Mouse (Mus musculus) forebrain, embryonic 13.5 days (tissue): ENCODE data around the gene Lrrc8d. TPM values are rescaled to one million over a fixed set of nuclear protein-coding genes. Genes with fewer than 3 reads are reported as not detected.

Experiments
- ATAC-seq: fragments of 200-750 bp; cut with Nextera tagmentation; 2 replicates; pipeline ENCODE4 v1.8.0; 2017
- H3K27ac ChIP-seq: fragments of 300-500 bp; sonication (generic); 2 replicates; pipeline ENCODE4 v1.5.1; 2015; ENCODE audit warnings: inconsistent platforms, mild to moderate bottlenecking, moderate library complexity
- H3K27me3 ChIP-seq: fragments of 300-500 bp; sonication (generic); 2 replicates; pipeline ENCODE4 v1.6.1; 2015; ENCODE audit warnings: mild to moderate bottlenecking, inconsistent platforms
- H3K36me3 ChIP-seq: fragments of 300-500 bp; sonication (generic); 2 replicates; pipeline ENCODE4 v1.6.1; 2015; ENCODE audit warnings: mild to moderate bottlenecking, inconsistent platforms; ENCODE audit not compliant: poor library complexity, severe bottlenecking
- H3K4me1 ChIP-seq: fragments of 300-500 bp; sonication (generic); 2 replicates; pipeline ENCODE4 v1.6.1; 2015; ENCODE audit warnings: inconsistent platforms
- H3K4me2 ChIP-seq: fragments of 300-500 bp; sonication (generic); 2 replicates; pipeline ENCODE4 v1.6.1; 2015; ENCODE audit warnings: inconsistent platforms, mild to moderate bottlenecking, moderate library complexity
- H3K4me3 ChIP-seq: fragments of 300-500 bp; sonication (generic); 2 replicates; pipeline ENCODE4 v1.5.1; 2015; ENCODE audit warnings: mild to moderate bottlenecking, inconsistent platforms
- H3K9ac ChIP-seq: fragments of 300-500 bp; sonication (generic); 2 replicates; pipeline ENCODE4 v1.6.1; 2015; ENCODE audit warnings: mild to moderate bottlenecking, inconsistent platforms
- H3K9me3 ChIP-seq: fragments of 300-500 bp; sonication (generic); replicated peaks from 2 replicates; pipeline ENCODE4 v1.6.1; 2016; ENCODE audit warnings: inconsistent platforms
- WGBS: fragments of 180-500 bp; shearing (Covaris S2); methylation state at CpG from one replicate; pipeline ENCODE4 v1.1.7; 2015; 5-methylcytosine and 5-hydroxymethylcytosine counted together
- polyA plus RNA-seq: library from polyadenylated mRNA; unstranded; fragments of >200 nt; fragmentation: Nextera tagmentation; extraction: Ambion mirVana; gene quantifications from 2 replicates; pipeline ENCODE4 v1.2.1, GENCODE M21; 2015

The Lrrc8d gene
- polyA plus RNA-seq, 1 experiment from 2014 or later = 27.2 TPM

GRCm38 (mm10) chr5:105813974-105814373, 114.2 kb downstream of the Lrrc8d start:
- peaks cover 17% of the 10 kb centered on the region for H3K9me3 ChIP-seq
- H3K9ac ChIP-seq = no peak overlapping the region
- WGBS = 93% methylated on average over 10 of the region's 10 CpGs
- H3K36me3 ChIP-seq = peaks cover 41% of the 10 kb centered on the region
- no peak overlapping the region for H3K27ac ChIP-seq
- ATAC-seq = no peak
- no peak overlapping the region for H3K4me3 ChIP-seq
- H3K4me1 ChIP-seq = peaks cover 23% of the 10 kb centered on the region
- no peaks in the 10 kb centered on the region for H3K27me3 ChIP-seq
- no peak overlapping the region for H3K4me2 ChIP-seq

GRCm38 (mm10) chr5:105816118-105816517, 116.3 kb downstream of the Lrrc8d start:
- H3K27ac ChIP-seq = no peak overlapping the region
- no peaks in the 10 kb centered on the region for H3K27me3 ChIP-seq
- peaks cover 17% of the 10 kb centered on the region for H3K9me3 ChIP-seq
- peaks cover 26% of the 10 kb centered on the region for H3K4me1 ChIP-seq
- no peak overlapping the region for H3K4me2 ChIP-seq
- H3K36me3 ChIP-seq = peaks cover 41% of the 10 kb centered on the region
- H3K9ac ChIP-seq = no peak overlapping the region
- 93% methylated on average over 14 of the region's 14 CpGs for WGBS
- ATAC-seq = no peak
- H3K4me3 ChIP-seq = no peak overlapping the region

GRCm38 (mm10) chr5:105817248-105817976, 117.6 kb downstream of the Lrrc8d start:
- peaks cover 26% of the 10 kb centered on the region for H3K4me1 ChIP-seq
- H3K27ac ChIP-seq = no peak overlapping the region
- H3K27me3 ChIP-seq = no peaks in the 10 kb centered on the region
- H3K36me3 ChIP-seq = peaks cover 28% of the 10 kb centered on the region
- no peak overlapping the region for H3K9ac ChIP-seq
- peak; percentile 41 for ATAC-seq
- H3K4me3 ChIP-seq = no peak overlapping the region
- H3K4me2 ChIP-seq = no peak overlapping the region
- WGBS = 69% methylated on average over 9 of the region's 9 CpGs
- peaks cover 12% of the 10 kb centered on the region for H3K9me3 ChIP-seq

- no peak overlapping the region for H3K4me3 ChIP-seq
- H3K4me1 ChIP-seq = peaks cover 33% of the 10 kb centered on the region
- peaks cover 2% of the 10 kb centered on the region for H3K9me3 ChIP-seq
- H3K27ac ChIP-seq = no peak overlapping the region
- ATAC-seq = no peak
- H3K9ac ChIP-seq = peak overlapping the region; percentile 9; the same call in 1 of the 2 replicates
- no peak overlapping the region for H3K4me2 ChIP-seq
- H3K27me3 ChIP-seq = no peaks in the 10 kb centered on the region
- whole genome bisulfite sequencing = 13% methylated on average over 5 of the region's 5 CpGs
- peaks cover 18% of the 10 kb centered on the region for H3K36me3 ChIP-seq
Observed at GRCm38 (mm10) chr5:105818411-105818810, 118.6 kb downstream of the Lrrc8d start.

- 87% methylated on average over 6 of the region's 6 CpGs for WGBS
- Histone ChIP-seq H3K36me3 (no peaks in the 10 kb centered on the region), H3K9me3 (no peaks in the 10 kb centered on the region), H3K27me3 (no peaks in the 10 kb centered on the region), H3K9ac (no peak overlapping the region), H3K27ac (no peak overlapping the region), H3K4me1 (peaks cover 34% of the 10 kb centered on the region), H3K4me2 (no peak overlapping the region), H3K4me3 (no peak overlapping the region)
- ATAC-seq = no peak
Observed at GRCm38 (mm10) chr5:105821390-105821789, 121.6 kb downstream of the Lrrc8d start.

GRCm38 (mm10) chr5:105822521-105823498, 123.0 kb downstream of the Lrrc8d start:
- Histone ChIP-seq H3K27ac (no peak overlapping the region), H3K9ac (no peak overlapping the region), H3K36me3 (no peaks in the 10 kb centered on the region), H3K9me3 (no peaks in the 10 kb centered on the region), H3K27me3 (no peaks in the 10 kb centered on the region), H3K4me3 (no peak overlapping the region), H3K4me2 (no peak overlapping the region), H3K4me1 (peaks cover 23% of the 10 kb centered on the region)
- 45% methylated on average over 15 of the region's 15 CpGs for WGBS
- ATAC-seq = peak; percentile 64

- H3K4me3 ChIP-seq = no peak overlapping the region
- H3K4me2 ChIP-seq = no peak overlapping the region
- peaks cover 8% of the 10 kb centered on the region for H3K4me1 ChIP-seq
- H3K9ac ChIP-seq = no peak overlapping the region
- ATAC-seq = no peak
- no peaks in the 10 kb centered on the region for H3K9me3 ChIP-seq
- 85% methylated on average over 7 of the region's 7 CpGs for WGBS
- no peak overlapping the region for H3K27ac ChIP-seq
- no peaks in the 10 kb centered on the region for H3K27me3 ChIP-seq
- H3K36me3 ChIP-seq = no peaks in the 10 kb centered on the region
Observed at GRCm38 (mm10) chr5:105824282-105824681, 124.5 kb downstream of the Lrrc8d start.

- H3K9ac ChIP-seq = no peak overlapping the region
- no peaks in the 10 kb centered on the region for H3K36me3 ChIP-seq
- peaks cover 8% of the 10 kb centered on the region for H3K4me1 ChIP-seq
- no peak overlapping the region for H3K4me2 ChIP-seq
- WGBS = 86% methylated on average over 4 of the region's 4 CpGs
- no peak overlapping the region for H3K4me3 ChIP-seq
- ATAC-seq = no peak
- H3K9me3 ChIP-seq = no peaks in the 10 kb centered on the region
- H3K27ac ChIP-seq = no peak overlapping the region
- no peaks in the 10 kb centered on the region for H3K27me3 ChIP-seq
Observed at GRCm38 (mm10) chr5:105824827-105825226, 125.1 kb downstream of the Lrrc8d start.

GRCm38 (mm10) chr5:105826916-105827510, 127.2 kb downstream of the Lrrc8d start:
- Histone ChIP-seq H3K4me1 (peaks cover 8% of the 10 kb centered on the region), H3K4me2 (no peak overlapping the region), H3K9me3 (no peaks in the 10 kb centered on the region), H3K27ac (no peak overlapping the region), H3K36me3 (no peaks in the 10 kb centered on the region), H3K9ac (no peak overlapping the region), H3K4me3 (no peak overlapping the region), H3K27me3 (no peaks in the 10 kb centered on the region)
- WGBS = 73% methylated on average over 5 of the region's 5 CpGs
- no peak for ATAC-seq

GRCm38 (mm10) chr5:105828050-105828449, 128.3 kb downstream of the Lrrc8d start:
- no peak overlapping the region for H3K27ac ChIP-seq
- peaks cover 4% of the 10 kb centered on the region for H3K4me1 ChIP-seq
- no peak overlapping the region for H3K9ac ChIP-seq
- WGBS = 92% methylated on average over 3 of the region's 3 CpGs
- H3K27me3 ChIP-seq = no peaks in the 10 kb centered on the region
- H3K4me2 ChIP-seq = no peak overlapping the region
- no peaks in the 10 kb centered on the region for H3K9me3 ChIP-seq
- H3K36me3 ChIP-seq = no peaks in the 10 kb centered on the region
- no peak overlapping the region for H3K4me3 ChIP-seq
- ATAC-seq = no peak

- Histone ChIP-seq H3K9ac (no peak overlapping the region), H3K27me3 (no peaks in the 10 kb centered on the region), H3K27ac (no peak overlapping the region), H3K36me3 (no peaks in the 10 kb centered on the region), H3K4me1 (no peaks in the 10 kb centered on the region), H3K4me3 (no peak overlapping the region), H3K4me2 (no peak overlapping the region), H3K9me3 (no peaks in the 10 kb centered on the region)
- WGBS = 31% methylated on average over 7 of the region's 7 CpGs
- no peak for ATAC-seq
Observed at GRCm38 (mm10) chr5:105829008-105829586, 129.3 kb downstream of the Lrrc8d start.
